Mouse (Mus musculus) cortical plate, adult 2 months (tissue): ENCODE results near the gene Gcnt3.

Source experiments
- CTCF ChIP-seq: fragments of 200-500 bp; IDR thresholded peaks from 2 replicates; pipeline ENCODE4 v1.5.1; 2011; ENCODE audit warnings: mild to moderate bottlenecking, control low read depth, low read length; ENCODE audit not compliant: insufficient read depth; ENCODE audit errors: extremely low read depth
- POLR2A ChIP-seq: fragments of 200-500 bp; IDR thresholded peaks from 2 replicates; pipeline ENCODE4 v1.6.1; 2011; ENCODE audit warnings: mild to moderate bottlenecking, low read length, control low read depth; ENCODE audit not compliant: insufficient read depth; ENCODE audit errors: extremely low read depth

- TF ChIP-seq CTCF (no peak), POLR2A (no peak)
Measured at GRCm38 (mm10) chr9:69994547-69994946, 43.3 kb downstream of the Gcnt3 start.
